Mouse (Mus musculus) myocyte (in vitro differentiated cells): Measurements from ENCODE around the gene Dusp8. TPM values are rescaled to one million over a fixed set of nuclear protein-coding genes. Genes with fewer than 3 reads are reported as not detected.
"Not testable (repeated sequence)": the region's sequence is repeated elsewhere in the genome, so short reads cannot be mapped to it uniquely, and the experiment has no call there.

Source experiments
- H3K27me3 ChIP-seq: one replicate; pipeline ENCODE4 v1.6.1; 2011; ENCODE audit not compliant: control insufficient read depth, insufficient read depth, insufficient read length
- H3K36me3 ChIP-seq: one replicate; pipeline ENCODE4 v1.6.1; 2011; ENCODE audit not compliant: control insufficient read depth, insufficient read depth
- H3K4me2 ChIP-seq: one replicate; pipeline ENCODE4 v1.6.1; 2011; ENCODE audit warnings: low read depth, control low read depth
- H3K4me3 ChIP-seq: one replicate; pipeline ENCODE4 v1.5.1; 2011; ENCODE audit warnings: mild to moderate bottlenecking, control low read depth, moderate library complexity
- H3K79me2 ChIP-seq: one replicate; pipeline ENCODE4 v1.6.1; 2011; ENCODE audit not compliant: control insufficient read depth, insufficient read depth
- H3ac ChIP-seq: one replicate; pipeline ENCODE4 v1.6.1; 2011; ENCODE audit not compliant: control insufficient read depth, insufficient read length
- CEBPB ChIP-seq: IDR thresholded peaks from 2 replicates; pipeline ENCODE4 v1.6.1; 2011; ENCODE audit warnings: mild to moderate bottlenecking, moderate library complexity; ENCODE audit not compliant: poor library complexity, insufficient read depth, severe bottlenecking
- E2F4 ChIP-seq: IDR thresholded peaks from one replicate; pipeline ENCODE4 v1.6.1; 2011; ENCODE audit warnings: mild to moderate bottlenecking, control low read depth, moderate library complexity; ENCODE audit not compliant: insufficient read depth
- MAX ChIP-seq: IDR thresholded peaks from one replicate; pipeline ENCODE4 v1.6.1; 2011; ENCODE audit warnings: low read depth, mild to moderate bottlenecking, control low read depth
- MYOD1 ChIP-seq, 3 experiments: IDR thresholded peaks; one replicate each; pipeline ENCODE4 v1.6.1; 2011; ENCODE audit warnings: control low read depth in 2 of 3, low read depth in 2 of 3, mild to moderate bottlenecking in 2 of 3, moderate library complexity in 1 of 3; ENCODE audit not compliant: insufficient read length in 2 of 3, control insufficient read depth in 1 of 3
- MYOG ChIP-seq, 3 experiments: IDR thresholded peaks; one replicate each; pipeline ENCODE4 v1.6.1; 2011; ENCODE audit warnings: control low read depth in 2 of 3, low read depth in 2 of 3, mild to moderate bottlenecking in 2 of 3; ENCODE audit not compliant: insufficient read length in 2 of 3, control insufficient read depth in 1 of 3, insufficient read depth in 1 of 3
- POLR2A ChIP-seq: IDR thresholded peaks from one replicate; pipeline ENCODE4 v1.6.1; 2011; ENCODE audit warnings: low read depth, mild to moderate bottlenecking, control low read depth, moderate library complexity; ENCODE audit not compliant: insufficient read length
- POLR2AphosphoS2 ChIP-seq: IDR thresholded peaks from one replicate; pipeline ENCODE4 v1.6.1; 2011; ENCODE audit warnings: low read depth, control low read depth; ENCODE audit not compliant: insufficient read length
- REST ChIP-seq: IDR thresholded peaks from one replicate; pipeline ENCODE4 v1.6.1; 2011; ENCODE audit warnings: mild to moderate bottlenecking, control low read depth, moderate library complexity; ENCODE audit not compliant: insufficient read depth, insufficient read length
- SRF ChIP-seq: IDR thresholded peaks from one replicate; pipeline ENCODE4 v1.6.1; 2011; ENCODE audit warnings: low read depth; ENCODE audit not compliant: control insufficient read depth, insufficient read length
- TCF12 ChIP-seq: IDR thresholded peaks from one replicate; pipeline ENCODE4 v1.6.1; 2011; ENCODE audit warnings: mild to moderate bottlenecking, control low read depth; ENCODE audit not compliant: poor library complexity, insufficient read depth, severe bottlenecking
- TCF3 ChIP-seq: IDR thresholded peaks from one replicate; pipeline ENCODE4 v1.6.1; 2011; ENCODE audit warnings: low read depth, control low read depth; ENCODE audit not compliant: insufficient read length
- USF1 ChIP-seq: IDR thresholded peaks from one replicate; pipeline ENCODE4 v1.6.1; 2011; ENCODE audit warnings: low read depth, mild to moderate bottlenecking, control low read depth, moderate library complexity
- polyA plus RNA-seq: library from polyadenylated mRNA; unstranded; fragments of >200 nt; fragmentation: generic; extraction: Trizol; gene quantifications from one replicate; pipeline ENCODE4 v1.2.1, GENCODE M21; 2012; ENCODE audit warnings: missing spikeins

The Dusp8 gene
- polyA plus RNA-seq, 1 experiment: 9.1 TPM

DNA sequence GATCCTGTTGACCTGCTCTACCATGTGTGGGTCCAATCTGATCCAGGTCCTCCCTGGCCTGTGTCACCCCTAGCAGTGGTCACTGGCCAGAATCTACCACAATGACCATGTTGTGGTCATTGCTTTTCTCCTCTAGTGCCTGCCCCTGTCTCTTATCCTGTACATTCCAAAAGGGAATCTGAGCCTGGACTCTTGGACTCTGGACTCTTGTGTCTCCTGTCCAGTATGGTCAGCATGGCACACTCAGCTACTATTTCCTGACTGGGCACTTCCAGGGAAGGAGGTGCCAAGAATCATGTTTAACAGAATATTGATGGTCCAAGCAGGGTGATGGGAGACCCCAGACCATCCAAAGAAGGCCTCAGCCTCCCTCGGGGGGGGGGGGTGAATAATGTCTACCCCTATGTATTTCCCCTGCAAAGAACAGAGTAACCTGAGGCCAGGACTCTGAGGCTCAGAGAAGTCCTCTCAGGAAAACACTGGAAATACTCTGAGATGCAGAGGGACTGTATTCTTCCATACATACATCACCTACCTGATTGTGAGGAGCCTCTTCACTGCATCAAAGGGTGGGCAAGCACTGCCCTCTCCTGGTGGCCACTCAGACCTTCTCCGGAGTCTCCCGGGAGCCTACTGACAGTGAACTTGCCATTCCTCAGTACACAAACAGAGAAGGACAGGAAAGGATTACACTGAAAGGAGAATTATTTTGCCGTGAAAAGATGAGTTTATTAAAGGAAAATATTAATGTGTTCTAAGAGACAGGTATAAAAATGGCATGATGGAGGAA is 38.8 kb upstream of the Dusp8 start:
- no peak overlapping the region for H3K4me3 ChIP-seq
- H3K36me3 ChIP-seq: no peaks in the 10 kb centered on the region
- TF ChIP-seq POLR2AphosphoS2 (no peak), CEBPB (no peak), MYOD1 (IDR thresholded peaks at IDR 0.05; ENCODE audit: control insufficient read depth in 1 of 3, insufficient read length in 2 of 3, low read depth in 2 of 3) (no peak), POLR2A (no peak), TCF12 (no peak), SRF (no peak), USF1 (no peak), REST (no peak), MYOG (IDR thresholded peaks at IDR 0.05; ENCODE audit: control insufficient read depth in 1 of 3, insufficient read depth in 1 of 3, insufficient read length in 2 of 3, low read depth in 2 of 3) (no peak), TCF3 (no peak), E2F4 (no peak), MAX (no peak)
- H3K79me2 ChIP-seq: no peaks in the 10 kb centered on the region
- H3ac ChIP-seq: no peak overlapping the region
- H3K27me3 ChIP-seq: peaks cover 14% of the 10 kb centered on the region
- H3K4me2 ChIP-seq: no peak overlapping the region

GRCm38 (mm10) chr7:142128843-142129242 is 33.2 kb upstream of the Dusp8 start:
- no peak overlapping the region for H3K4me2 ChIP-seq
- H3K36me3 ChIP-seq: no peaks in the 10 kb centered on the region
- peaks cover 40% of the 10 kb centered on the region for H3K27me3 ChIP-seq
- no peak overlapping the region for H3ac ChIP-seq
- TF ChIP-seq MYOG (IDR thresholded peaks at IDR 0.05; ENCODE audit: control insufficient read depth in 1 of 3, insufficient read depth in 1 of 3, insufficient read length in 2 of 3, low read depth in 2 of 3) (no peak), USF1 (no peak), MAX (no peak), CEBPB (no peak), TCF3 (no peak)
- H3K79me2 ChIP-seq: no peaks in the 10 kb centered on the region
- no peak overlapping the region for H3K4me3 ChIP-seq

DNA sequence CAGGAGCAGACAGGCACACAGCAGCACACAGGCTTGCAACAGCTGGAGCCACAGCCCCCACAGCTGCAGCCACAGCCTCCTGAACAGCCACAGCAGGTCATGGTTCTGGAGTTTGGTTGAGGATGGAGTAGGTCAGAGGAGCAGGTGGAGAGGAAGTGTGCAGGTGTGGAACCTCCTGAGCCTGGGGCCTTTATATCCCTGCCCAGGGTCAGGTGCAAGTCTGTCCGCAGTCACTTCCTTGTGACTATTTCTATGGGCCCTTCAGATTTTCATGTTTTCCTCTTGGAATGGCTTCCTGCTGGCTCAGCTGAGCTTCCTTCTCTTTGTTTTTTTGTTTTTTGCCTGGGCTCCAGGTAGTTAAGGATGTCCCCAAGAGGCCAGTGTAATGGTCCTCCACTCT is 25.0 kb upstream of the Dusp8 start, which contains the start of gene Gm45618:
TSS of gene Gm45618 (minus strand) at position 101 of the 400 bp plus-strand sequence.
- H3K4me2 ChIP-seq, H3ac ChIP-seq, H3K4me3 ChIP-seq, H3K36me3 ChIP-seq, H3K79me2 ChIP-seq: not testable (repeated sequence)
- H3K27me3 ChIP-seq: peaks cover 40% of the 10 kb centered on the region

DNA sequence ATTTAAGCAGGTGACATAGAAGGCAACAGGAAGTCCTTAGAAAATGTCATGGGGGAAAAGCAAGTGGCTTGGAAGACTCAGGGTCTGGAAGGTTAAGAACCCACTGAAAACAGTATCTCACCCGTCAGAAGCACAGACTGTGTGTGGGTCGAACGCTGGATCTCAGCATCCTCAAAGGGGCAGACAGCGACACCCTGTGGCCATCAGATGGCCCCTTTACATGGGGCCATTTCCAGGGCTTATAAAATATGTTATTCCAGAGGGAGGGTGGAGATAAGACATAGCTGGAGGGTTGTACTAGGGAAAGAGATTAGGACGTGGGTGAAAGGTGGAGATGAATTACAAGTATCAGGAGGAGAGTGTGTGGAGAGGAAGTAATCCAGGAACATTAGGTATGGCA is 24.0 kb upstream of the Dusp8 start:
- Histone ChIP-seq H3K27me3 (peaks cover 32% of the 10 kb centered on the region), H3K36me3 (no peaks in the 10 kb centered on the region), H3K4me3 (no peak overlapping the region), H3K4me2 (no peak overlapping the region), H3K79me2 (no peaks in the 10 kb centered on the region), H3ac (no peak overlapping the region)
- TF ChIP-seq MAX (no peak), CEBPB (no peak), POLR2A (no peak), REST (no peak), USF1 (no peak), E2F4 (no peak), MYOD1 (IDR thresholded peaks at IDR 0.05; ENCODE audit: control insufficient read depth in 1 of 3, insufficient read length in 2 of 3, low read depth in 2 of 3) (no peak), TCF12 (no peak), POLR2AphosphoS2 (no peak), SRF (no peak), TCF3 (no peak), MYOG (IDR thresholded peaks at IDR 0.05; ENCODE audit: control insufficient read depth in 1 of 3, insufficient read depth in 1 of 3, insufficient read length in 2 of 3, low read depth in 2 of 3) (no peak)

DNA sequence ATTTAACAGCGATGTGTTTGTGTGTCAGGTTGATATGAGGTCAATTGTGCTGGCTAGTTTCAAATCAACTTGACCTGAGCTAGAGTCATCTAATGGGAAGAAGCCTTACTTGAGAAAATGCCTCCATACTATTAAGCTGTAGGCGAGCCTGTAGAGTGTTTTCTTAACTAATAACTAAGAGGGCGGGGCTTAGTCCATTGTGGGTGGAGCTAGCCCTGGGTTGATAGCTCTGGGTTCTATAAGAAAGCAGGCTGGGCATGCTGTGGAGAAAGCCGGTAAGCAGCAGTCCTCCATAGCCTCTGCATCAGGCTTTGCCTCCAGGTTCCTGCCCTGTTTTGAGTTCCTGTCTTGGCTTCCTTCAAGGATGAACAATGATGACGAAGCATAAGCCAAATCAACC is 9.1 kb upstream of the Dusp8 start:
- no peaks in the 10 kb centered on the region for H3K36me3 ChIP-seq
- no peak overlapping the region for H3ac ChIP-seq
- H3K4me3 ChIP-seq: no peak overlapping the region
- H3K79me2 ChIP-seq: no peaks in the 10 kb centered on the region
- TF ChIP-seq TCF12: no peak
- no peak for TF ChIP-seq MYOD1 (IDR thresholded peaks at IDR 0.05; ENCODE audit: control insufficient read depth in 1 of 3, insufficient read length in 2 of 3, low read depth in 2 of 3)
- TF ChIP-seq POLR2AphosphoS2: no peak
- TF ChIP-seq TCF3: no peak
- no peak for TF ChIP-seq E2F4
- TF ChIP-seq MAX: no peak
- no peak for TF ChIP-seq USF1
- no peak for TF ChIP-seq CEBPB
- no peak for TF ChIP-seq MYOG (IDR thresholded peaks at IDR 0.05; ENCODE audit: control insufficient read depth in 1 of 3, insufficient read depth in 1 of 3, insufficient read length in 2 of 3, low read depth in 2 of 3)
- no peak for TF ChIP-seq REST
- TF ChIP-seq SRF: no peak
- peaks cover 10% of the 10 kb centered on the region for H3K27me3 ChIP-seq
- no peak overlapping the region for H3K4me2 ChIP-seq
